In the genomic region with DNA sequence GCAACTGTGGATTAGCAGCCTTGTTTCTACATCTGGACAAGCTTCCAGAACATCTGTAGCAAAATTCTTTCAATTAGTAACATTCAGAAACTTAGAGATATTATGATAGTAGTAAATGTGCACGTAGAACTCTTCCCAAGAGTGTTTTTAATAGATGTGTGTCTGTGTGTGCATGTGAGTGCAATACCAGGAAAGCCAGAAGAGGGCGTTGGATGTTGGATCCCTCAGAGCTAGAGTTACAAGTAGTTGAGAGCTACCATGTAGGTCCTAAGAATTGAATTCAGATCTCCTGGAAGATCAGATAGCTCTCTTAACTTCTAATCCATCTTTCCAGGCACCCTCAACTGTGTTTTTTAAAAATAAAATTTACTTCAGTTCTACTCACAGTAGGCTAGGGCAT, we compare ENCODE assay signal across 18 mouse cellular contexts. TPM values are rescaled to one million over a fixed set of nuclear protein-coding genes. Genes with fewer than 3 reads are reported as not detected.
DNase-seq lines count a peak whose midpoint lies in the region; ATAC-seq and TF ChIP-seq lines count a peak whose summit lies in the region.
"Had no signal": no experiment of that assay in that cellular context is flagged by ENCODE, and none has a peak within 500 bp of the region (broad histone marks: within the 10 kb centered on the region; RNA-seq: fewer than 3 reads in every experiment).

No protein-coding gene starts in this region.

- no peak overlapping the region for H3K27ac ChIP-seq in hindbrain, postnatal 0 days
- no peak overlapping the region for H3K27ac ChIP-seq in hindbrain, embryonic 16.5 days (ENCODE audit: low read depth, low read length)
- H3K27ac ChIP-seq in midbrain, postnatal 0 days (ENCODE audit: low read depth, low read length), result no peak overlapping the region
- H3K27ac ChIP-seq in midbrain, embryonic 14.5 days (replicated peaks; ENCODE audit: low read depth, low read length), result no peak overlapping the region
- H3K27ac ChIP-seq: hindbrain, embryonic 15.5 days; limb, embryonic 10.5 days had no signal

- peaks cover 15% of the 10 kb centered on the region; the same call in 1 of the 2 replicates for H3K4me1 ChIP-seq in hindbrain, postnatal 0 days (ENCODE audit: insufficient read depth, low read length)
- H3K4me1 ChIP-seq in hindbrain, embryonic 16.5 days (ENCODE audit: control insufficient read depth, insufficient read depth, low read depth, low read length), result peaks cover 22% of the 10 kb centered on the region
- H3K4me1 ChIP-seq in midbrain, postnatal 0 days (ENCODE audit: insufficient read depth, low read length), result peaks cover 13% of the 10 kb centered on the region
- peaks cover 18% of the 10 kb centered on the region for H3K4me1 ChIP-seq in midbrain, embryonic 14.5 days (ENCODE audit: control insufficient read depth, insufficient read depth, low read length)

- H3K4me3 ChIP-seq in hindbrain, postnatal 0 days (ENCODE audit: low read length), result no peak overlapping the region
- no peak overlapping the region for H3K4me3 ChIP-seq in hindbrain, embryonic 16.5 days (ENCODE audit: low read length)
- H3K4me3 ChIP-seq in midbrain, postnatal 0 days (ENCODE audit: low read depth, low read length), result no peak overlapping the region
- H3K4me3 ChIP-seq in midbrain, embryonic 14.5 days (replicated peaks; ENCODE audit: low read depth, low read length), result no peak overlapping the region
- H3K4me3 ChIP-seq: hindbrain, embryonic 15.5 days; limb, embryonic 10.5 days had no signal

- no peaks in the 10 kb centered on the region for H3K36me3 ChIP-seq in hindbrain, postnatal 0 days (ENCODE audit: insufficient read depth, low read length)
- H3K36me3 ChIP-seq in hindbrain, embryonic 16.5 days (ENCODE audit: control insufficient read depth, insufficient read depth, low read length), result no peaks in the 10 kb centered on the region
- no peaks in the 10 kb centered on the region for H3K36me3 ChIP-seq in midbrain, postnatal 0 days (ENCODE audit: insufficient read depth, low read length)
- H3K36me3 ChIP-seq in midbrain, embryonic 14.5 days (ENCODE audit: control insufficient read depth, insufficient read depth, low read length), result no peaks in the 10 kb centered on the region
- H3K36me3 ChIP-seq: hindbrain, embryonic 15.5 days; limb, embryonic 10.5 days had no signal

- ATAC-seq in hindbrain, postnatal 0 days, result no peak
- ATAC-seq in hindbrain, embryonic 16.5 days, result no peak
- no peak for ATAC-seq in midbrain, postnatal 0 days (ENCODE audit: low FRiP score)
- ATAC-seq in midbrain, embryonic 14.5 days (ENCODE audit: low FRiP score, low TSS enrichment), result no peak

- H3K9me3 ChIP-seq in hindbrain, postnatal 0 days (ENCODE audit: low read length), result no peaks in the 10 kb centered on the region
- no peaks in the 10 kb centered on the region for H3K9me3 ChIP-seq in hindbrain, embryonic 16.5 days (ENCODE audit: control insufficient read depth, low read length)
- no peaks in the 10 kb centered on the region for H3K9me3 ChIP-seq in midbrain, postnatal 0 days (ENCODE audit: low read length)
- H3K9me3 ChIP-seq in midbrain, embryonic 14.5 days (ENCODE audit: control insufficient read depth, low read length), result no peaks in the 10 kb centered on the region
- H3K9me3 ChIP-seq: hindbrain, embryonic 15.5 days; limb, embryonic 10.5 days had no signal

- no peak for DNase-seq in hindbrain, postnatal 0 days (ENCODE audit: low spot score)
- DNase-seq in midbrain, postnatal 0 days (ENCODE audit: low spot score), result no peak
- DNase-seq in midbrain, embryonic 14.5 days, result no peak
- peak; percentile 66 for DNase-seq in R1 (ENCODE audit: low read depth, low spot score)
- no peak for DNase-seq in urinary bladder, postnatal 10 days (ENCODE audit: low spot score)
- DNase-seq in urinary bladder, postnatal 36 days (ENCODE audit: low spot score in 2 of 2), result no peak
- no peak for DNase-seq in adrenal gland, postnatal 10 days
- DNase-seq: cerebellum, adult 9-11 months; gastrocnemius, postnatal 36 days; layer of hippocampus, adult 9-11 months; spleen, adult 18-20 months had no signal

- no peak overlapping the region for H3K9ac ChIP-seq in hindbrain, postnatal 0 days (replicated peaks; ENCODE audit: low read length)
- no peak overlapping the region for H3K9ac ChIP-seq in hindbrain, embryonic 16.5 days (ENCODE audit: low read depth, low read length)
- no peak overlapping the region for H3K9ac ChIP-seq in midbrain, postnatal 0 days (replicated peaks; ENCODE audit: low read length, poor library complexity, severe bottlenecking)
- no peak overlapping the region for H3K9ac ChIP-seq in midbrain, embryonic 14.5 days (replicated peaks; ENCODE audit: low read length)
- H3K9ac ChIP-seq: hindbrain, embryonic 15.5 days had no signal

- no peaks in the 10 kb centered on the region for H3K27me3 ChIP-seq in hindbrain, postnatal 0 days (ENCODE audit: insufficient read depth, low read length)
- H3K27me3 ChIP-seq in hindbrain, embryonic 16.5 days (replicated peaks; ENCODE audit: control insufficient read depth, insufficient read depth, low read length), result no peaks in the 10 kb centered on the region
- no peaks in the 10 kb centered on the region for H3K27me3 ChIP-seq in midbrain, postnatal 0 days (ENCODE audit: insufficient read depth, low read length)
- H3K27me3 ChIP-seq in midbrain, embryonic 14.5 days (ENCODE audit: control insufficient read depth, insufficient read depth, low read length), result no peaks in the 10 kb centered on the region
- H3K27me3 ChIP-seq: hindbrain, embryonic 15.5 days had no signal

- 72% methylated on average over 2 of the region's 2 CpGs for WGBS in hindbrain, postnatal 0 days
- WGBS in hindbrain, embryonic 16.5 days, result 80% methylated on average over 2 of the region's 2 CpGs
- WGBS in midbrain, postnatal 0 days, result 82% methylated on average over 2 of the region's 2 CpGs
- 75% methylated on average over 2 of the region's 2 CpGs for WGBS in midbrain, embryonic 14.5 days

- TF ChIP-seq CTCF in hindbrain, postnatal 0 days (IDR thresholded peaks at IDR 0.05; ENCODE audit: low read depth), result peak; percentile 40; the same call in 1 of the 2 replicates
- peak; percentile 49 for TF ChIP-seq CTCF in midbrain, postnatal 0 days (IDR thresholded peaks at IDR 0.05)

- H3K4me2 ChIP-seq in hindbrain, postnatal 0 days (ENCODE audit: low read depth, low read length), result no peak overlapping the region
- no peak overlapping the region for H3K4me2 ChIP-seq in hindbrain, embryonic 16.5 days (ENCODE audit: low read length)
- no peak overlapping the region for H3K4me2 ChIP-seq in midbrain, postnatal 0 days (ENCODE audit: low read depth, low read length, poor library complexity, severe bottlenecking)
- H3K4me2 ChIP-seq in midbrain, embryonic 14.5 days (ENCODE audit: low read length), result no peak overlapping the region
- H3K4me2 ChIP-seq: hindbrain, embryonic 15.5 days had no signal

RNA-seq across cellular contexts. Expression of a gene that starts 4.1 kb away (rescaled TPM):
- total RNA-seq in hindbrain, postnatal 0 days (2014; rRNA removed), result 30.9 and 37.0 TPM in 2 replicates
- 51.9 and 55.2 TPM in 2 replicates for polyA plus RNA-seq in hindbrain, postnatal 0 days (2015; fragmentation: Nextera tagmentation; extraction: Ambion mirVana)
- polyA plus RNA-seq in hindbrain, embryonic 16.5 days (2015; fragmentation: Nextera tagmentation; extraction: Ambion mirVana), result 63.4 and 66.0 TPM in 2 replicates
- total RNA-seq in midbrain, postnatal 0 days (2014; rRNA removed), result 39.1 and 45.5 TPM in 2 replicates
- 58.9 and 59.7 TPM in 2 replicates for polyA plus RNA-seq in midbrain, postnatal 0 days (2015; fragmentation: Nextera tagmentation; extraction: Ambion mirVana)
- polyA plus RNA-seq in midbrain, embryonic 14.5 days (2014; fragmentation: Nextera tagmentation; extraction: Ambion mirVana), result 52.9 and 64.5 TPM in 2 replicates
- total RNA-seq in adrenal gland, postnatal 10 days (2021), result 10 to 100 TPM; 22.0 to 24.3 TPM

RNA-seq across cellular contexts. Expression of a gene that starts 4.3 kb away (rescaled TPM):
- total RNA-seq in hindbrain, postnatal 0 days (2014; rRNA removed), result 0.26 TPM in 1 of 2 replicates, not detected in the other
- polyA plus RNA-seq in hindbrain, postnatal 0 days (2015; fragmentation: Nextera tagmentation; extraction: Ambion mirVana), result 0.18 TPM in 2 replicates
- polyA plus RNA-seq in hindbrain, embryonic 16.5 days (2015; fragmentation: Nextera tagmentation; extraction: Ambion mirVana), result 0.14 and 0.16 TPM in 2 replicates
- total RNA-seq in midbrain, postnatal 0 days (2014; rRNA removed), result 0.14 TPM in 1 of 2 replicates, not detected in the other
- polyA plus RNA-seq in midbrain, postnatal 0 days (2015; fragmentation: Nextera tagmentation; extraction: Ambion mirVana), result 0.12 and 0.20 TPM in 2 replicates
- polyA plus RNA-seq in midbrain, embryonic 14.5 days (2014; fragmentation: Nextera tagmentation; extraction: Ambion mirVana), result 0.11 and 0.12 TPM in 2 replicates
- total RNA-seq in adrenal gland, postnatal 10 days (2021), result under 1 TPM; 0.18 TPM
- total RNA-seq: gastrocnemius, postnatal 36 days; megakaryocyte progenitor cell, adult 5-6 weeks; neutrophil, adult 5-6 weeks had no signal
- polyA plus RNA-seq: kidney, embryonic 16.5 days; liver, embryonic 16.5 days had no signal
